Mouse (Mus musculus): ENCODE measurements around the gene Agrp.
A peak's percentile ranks its signal among the peaks of the same experiment; 100 is the strongest.
"Not testable (repeated sequence)": the region's sequence is repeated elsewhere in the genome, so short reads cannot be mapped to it uniquely, and the experiment has no call there.

Gene Agrp

GRCm38 (mm10) chr8:105621841-105622240, 15.4 kb downstream of the Agrp start:
- DNase-seq, result peak in 1 of 2 experiments; percentile 35

GRCm38 (mm10) chr8:105620946-105621720, 16.1 kb downstream of the Agrp start:
- no peak for DNase-seq

- no peak for DNase-seq
Measured at GRCm38 (mm10) chr8:105620211-105620610, 17.0 kb downstream of the Agrp start.

- DNase-seq, result no peak
Measured at GRCm38 (mm10) chr8:105618892-105619591, 18.2 kb downstream of the Agrp start.

- no peak for DNase-seq
Measured at GRCm38 (mm10) chr8:105618279-105618634, 18.9 kb downstream of the Agrp start.

- no peak for DNase-seq
Measured at GRCm38 (mm10) chr8:105617451-105618278, 19.5 kb downstream of the Agrp start.

GRCm38 (mm10) chr8:105615942-105616341, 21.3 kb downstream of the Agrp start:
- DNase-seq, result no peak

- no peak for DNase-seq
Measured at GRCm38 (mm10) chr8:105613830-105614511, 23.2 kb downstream of the Agrp start.

- peak; percentile 53 to 62 for DNase-seq
Measured at GRCm38 (mm10) chr8:105613037-105613436, 24.2 kb downstream of the Agrp start.

GRCm38 (mm10) chr8:105611836-105612235, 25.4 kb downstream of the Agrp start:
- no peak for DNase-seq

GRCm38 (mm10) chr8:105609771-105610170, 27.4 kb downstream of the Agrp start:
- DNase-seq, result no peak

GRCm38 (mm10) chr8:105609355-105609754, 27.8 kb downstream of the Agrp start:
- DNase-seq, result no peak

GRCm38 (mm10) chr8:105607684-105608083, 29.5 kb downstream of the Agrp start:
- peak; percentile 49 for DNase-seq

GRCm38 (mm10) chr8:105607062-105607461, 30.1 kb downstream of the Agrp start:
- no peak for DNase-seq

- peak; percentile 76 to 77 for DNase-seq
Measured at GRCm38 (mm10) chr8:105606189-105607023, 30.8 kb downstream of the Agrp start.

- DNase-seq, result peak; percentile 49 to 66
Measured at GRCm38 (mm10) chr8:105605491-105606188, 31.6 kb downstream of the Agrp start.

- peak; percentile 71 to 82 for DNase-seq
Measured at GRCm38 (mm10) chr8:105604804-105605381, 32.3 kb downstream of the Agrp start, which contains the start of gene Ripor1. Gene Ripor1 (plus strand): TSS chr8:105605255.

GRCm38 (mm10) chr8:105602540-105602939, 34.7 kb downstream of the Agrp start:
- not testable (repeated sequence) for DNase-seq

GRCm38 (mm10) chr8:105601301-105601700, 35.9 kb downstream of the Agrp start:
- no peak for DNase-seq

- DNase-seq, result no peak
Measured at GRCm38 (mm10) chr8:105598777-105599176, 38.4 kb downstream of the Agrp start.
